Mouse (Mus musculus) liver, adult 2 months (tissue): Measurements from ENCODE around the gene Brf1. TPM values are rescaled to one million over a fixed set of nuclear protein-coding genes. Genes with fewer than 3 reads are reported as not detected.

ENCODE experiments used
- DNase-seq: peaks from one replicate; pipeline ENCODE4 v3.0.0-alpha.2; 2011; ENCODE audit warnings: low read depth, low spot score; ENCODE audit errors: extremely low read depth
- H3K27ac ChIP-seq: fragments of 200-500 bp; replicated peaks from 2 replicates; pipeline ENCODE4 v1.5.1; 2012; ENCODE audit warnings: low read depth, mild to moderate bottlenecking, control low read depth, inconsistent platforms, low read length; ENCODE audit not compliant: insufficient read depth
- H3K27me3 ChIP-seq: fragments of 200-500 bp; 2 replicates; pipeline ENCODE4 v1.6.1; 2012; ENCODE audit warnings: mild to moderate bottlenecking, moderate library complexity, low read length, inconsistent platforms; ENCODE audit not compliant: control insufficient read depth, insufficient read depth
- H3K36me3 ChIP-seq: fragments of 200-500 bp; 2 replicates; pipeline ENCODE4 v1.6.1; 2012; ENCODE audit warnings: low read length, inconsistent platforms; ENCODE audit not compliant: control insufficient read depth, insufficient read depth
- H3K4me1 ChIP-seq: fragments of 200-500 bp; 2 replicates; pipeline ENCODE4 v1.6.1; 2011; ENCODE audit warnings: low read length; ENCODE audit not compliant: control insufficient read depth, insufficient read depth
- H3K4me3 ChIP-seq: fragments of 200-500 bp; 2 replicates; pipeline ENCODE4 v1.5.1; 2011; ENCODE audit warnings: low read depth, mild to moderate bottlenecking, control low read depth, low read length, moderate library complexity; ENCODE audit not compliant: insufficient read depth
- H3K79me2 ChIP-seq: fragments of 200-500 bp; 2 replicates; pipeline ENCODE4 v1.6.1; 2012; ENCODE audit warnings: inconsistent platforms, mild to moderate bottlenecking, low read length, moderate library complexity; ENCODE audit not compliant: control insufficient read depth, insufficient read depth
- H3K9ac ChIP-seq: fragments of 200-500 bp; 2 replicates; pipeline ENCODE4 v1.6.1; 2012; ENCODE audit warnings: low read depth, mild to moderate bottlenecking, control low read depth, inconsistent platforms, low read length
- CTCF ChIP-seq: fragments of 200-500 bp; IDR thresholded peaks from 2 replicates; pipeline ENCODE4 v1.5.1; 2011; ENCODE audit warnings: low read depth, low read length, control low read depth
- POLR2A ChIP-seq: fragments of 200-500 bp; IDR thresholded peaks from 2 replicates; pipeline ENCODE4 v1.6.1; 2011; ENCODE audit warnings: low read length, control low read depth; ENCODE audit not compliant: insufficient read depth; ENCODE audit errors: extremely low read depth
- WGBS: fragments of 180-500 bp; shearing (Covaris S2); methylation state at CpG from one replicate; pipeline ENCODE4 v1.1.7; 2018; 5-methylcytosine and 5-hydroxymethylcytosine counted together
- polyA plus RNA-seq: library from polyadenylated mRNA; depleted of rRNA; stranded (reverse); fragments of >200 nt; gene quantifications from 2 replicates; pipeline ENCODE4 v1.2.3, GENCODE M21; 2012
- total RNA-seq: library from RNA; depleted of rRNA; stranded (reverse); fragments of >200 nt; gene quantifications from 2 replicates; pipeline ENCODE4 v1.2.3, GENCODE M21; 2014

The Brf1 gene
- total and polyA plus RNA-seq, 2 experiments, result 17.1 to 31.5 TPM

- no peak overlapping the region for H3K9ac ChIP-seq
- 89% methylated on average over 5 of the region's 5 CpGs for WGBS
- TF ChIP-seq CTCF, result no peak
- H3K4me3 ChIP-seq, result no peak overlapping the region
- no peaks in the 10 kb centered on the region for H3K36me3 ChIP-seq
- H3K27ac ChIP-seq, result no peak overlapping the region
- peaks cover 9% of the 10 kb centered on the region; the same call in 1 of the 2 replicates for H3K79me2 ChIP-seq
- H3K27me3 ChIP-seq, result no peaks in the 10 kb centered on the region
- no peak for DNase-seq
- peaks cover 11% of the 10 kb centered on the region for H3K4me1 ChIP-seq
Measured at GRCm38 (mm10) chr12:113012443-113012842, 11.9 kb upstream of the Brf1 start.

GRCm38 (mm10) chr12:113011702-113012360 is 11.3 kb upstream of the Brf1 start:
- Histone ChIP-seq H3K4me1 (peaks cover 11% of the 10 kb centered on the region), H3K27ac (0 out of 2 replicates have a peak overlapping the region, but pooled peaks have one; percentile 3), H3K27me3 (no peaks in the 10 kb centered on the region), H3K79me2 (peaks cover 5% of the 10 kb centered on the region; the same call in 1 of the 2 replicates), H3K9ac (no peak overlapping the region), H3K36me3 (no peaks in the 10 kb centered on the region), H3K4me3 (no peak overlapping the region)
- DNase-seq, result no peak
- TF ChIP-seq POLR2A (no peak), CTCF (no peak)
- 71% methylated on average over 6 of the region's 6 CpGs for WGBS

GRCm38 (mm10) chr12:113004993-113005392 is 4.5 kb upstream of the Brf1 start:
- Histone ChIP-seq H3K36me3 (no peaks in the 10 kb centered on the region), H3K9ac (no peak overlapping the region), H3K4me3 (no peak overlapping the region), H3K4me1 (peaks cover 3% of the 10 kb centered on the region; the same call in 1 of the 2 replicates), H3K27me3 (no peaks in the 10 kb centered on the region), H3K27ac (no peak overlapping the region), H3K79me2 (no peaks in the 10 kb centered on the region)
- DNase-seq, result peak; percentile 65
- TF ChIP-seq CTCF (peak; percentile 76), POLR2A (no peak)
- 24% methylated on average over 4 of the region's 4 CpGs for WGBS

GRCm38 (mm10) chr12:113004011-113004410 is 3.5 kb upstream of the Brf1 start:
- WGBS, result 89% methylated on average over 8 of the region's 8 CpGs
- Histone ChIP-seq H3K36me3 (no peaks in the 10 kb centered on the region), H3K4me3 (no peak overlapping the region), H3K4me1 (peaks cover 6% of the 10 kb centered on the region), H3K79me2 (peaks cover 3% of the 10 kb centered on the region; the same call in 1 of the 2 replicates), H3K9ac (no peak overlapping the region), H3K27me3 (no peaks in the 10 kb centered on the region), H3K27ac (no peak overlapping the region)
- no peak for DNase-seq
- no peak for TF ChIP-seq POLR2A
- TF ChIP-seq CTCF, result no peak

DNA sequence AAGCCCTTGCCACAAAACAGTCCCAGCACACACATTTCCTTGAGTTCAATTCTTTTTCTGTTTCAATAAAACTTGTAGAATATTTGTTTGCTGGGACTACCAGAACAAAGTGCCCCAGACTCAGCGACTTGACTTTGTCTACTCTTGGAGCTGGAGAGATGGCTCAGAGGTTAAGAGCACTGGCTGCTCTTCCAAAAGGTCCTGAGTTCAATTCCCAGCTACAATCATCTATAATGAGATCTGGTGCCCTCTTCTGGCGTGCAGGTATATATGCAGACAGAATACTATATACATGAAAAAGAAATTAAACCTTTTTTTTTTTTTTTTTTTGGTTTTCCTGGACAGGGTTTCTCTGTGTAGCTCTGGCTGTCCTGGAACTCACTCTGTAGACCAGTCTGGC is 2.2 kb upstream of the Brf1 start:
- Histone ChIP-seq H3K4me1 (peaks cover 6% of the 10 kb centered on the region), H3K36me3 (no peaks in the 10 kb centered on the region), H3K27me3 (no peaks in the 10 kb centered on the region), H3K4me3 (no peak overlapping the region), H3K9ac (no peak overlapping the region), H3K27ac (no peak overlapping the region), H3K79me2 (peaks cover 13% of the 10 kb centered on the region; the same call in 1 of the 2 replicates)
- 45% methylated on average over 2 of the region's 2 CpGs for WGBS
- no peak for DNase-seq
- TF ChIP-seq CTCF (no peak), POLR2A (no peak)

GRCm38 (mm10) chr12:113001133-113001474 is 600 bp upstream of the Brf1 start:
- no peak for DNase-seq
- no peaks in the 10 kb centered on the region for H3K27me3 ChIP-seq
- 3% methylated on average over 5 of the region's 5 CpGs for WGBS

More at GRCm38 (mm10) chr12:113001133-113001474, 600 bp upstream of the Brf1 start:
- peaks cover 24% of the 10 kb centered on the region; the same call in 1 of the 2 replicates for H3K79me2 ChIP-seq
- H3K4me1 ChIP-seq, result peaks cover 6% of the 10 kb centered on the region
- peak overlapping the region; percentile 80 for H3K27ac ChIP-seq
- peak overlapping the region; percentile 42 for H3K4me3 ChIP-seq
- peak overlapping the region; percentile 53 for H3K9ac ChIP-seq
- H3K36me3 ChIP-seq, result no peaks in the 10 kb centered on the region
- TF ChIP-seq POLR2A (no peak; the same call in 1 of the 2 replicates), CTCF (no peak)
